Mouse (Mus musculus) liver, embryonic 15.5 days (tissue): ENCODE results near the gene Best3. TPM values are rescaled to one million over a fixed set of nuclear protein-coding genes. Genes with fewer than 3 reads are reported as not detected.

Experiments used
- ATAC-seq: fragments of 200-750 bp; cut with Nextera tagmentation; 2 replicates; pipeline ENCODE4 v1.8.0; 2017; ENCODE audit warnings: moderate number of reproducible peaks, mild to moderate bottlenecking, moderate library complexity; ENCODE audit not compliant: insufficient read depth
- H3K27ac ChIP-seq: fragments of 300-500 bp; sonication (generic); replicated peaks from 2 replicates; pipeline ENCODE4 v1.5.1; 2015; ENCODE audit warnings: mild to moderate bottlenecking, inconsistent platforms
- H3K27me3 ChIP-seq: fragments of 300-500 bp; sonication (generic); 2 replicates; pipeline ENCODE4 v1.6.1; 2015; ENCODE audit warnings: mild to moderate bottlenecking, inconsistent platforms
- H3K36me3 ChIP-seq: fragments of 300-500 bp; sonication (generic); replicated peaks from 2 replicates; pipeline ENCODE4 v1.6.1; 2015; ENCODE audit warnings: moderate library complexity, mild to moderate bottlenecking, inconsistent platforms
- H3K4me1 ChIP-seq: fragments of 300-500 bp; sonication (generic); replicated peaks from 2 replicates; pipeline ENCODE4 v1.6.1; 2015; ENCODE audit warnings: inconsistent platforms
- H3K4me2 ChIP-seq: fragments of 300-500 bp; sonication (generic); 2 replicates; pipeline ENCODE4 v1.6.1; 2015; ENCODE audit warnings: moderate library complexity, mild to moderate bottlenecking, inconsistent platforms
- H3K4me3 ChIP-seq: fragments of 300-500 bp; sonication (generic); replicated peaks from 2 replicates; pipeline ENCODE4 v1.5.1; 2015; ENCODE audit warnings: mild to moderate bottlenecking, inconsistent platforms
- H3K9ac ChIP-seq: fragments of 300-500 bp; sonication (generic); 2 replicates; pipeline ENCODE4 v1.6.1; 2015; ENCODE audit warnings: moderate library complexity, mild to moderate bottlenecking, inconsistent platforms
- H3K9me3 ChIP-seq: fragments of 300-500 bp; sonication (generic); replicated peaks from 2 replicates; pipeline ENCODE4 v1.6.1; 2016; ENCODE audit warnings: inconsistent platforms
- WGBS: fragments of 180-500 bp; shearing (Covaris S2); methylation state at CpG from one replicate; pipeline ENCODE4 v1.1.7; 2015; ENCODE audit warnings: mixed read lengths; ENCODE audit not compliant: insufficient replicate concordance; 5-methylcytosine and 5-hydroxymethylcytosine counted together
- polyA plus RNA-seq: library from polyadenylated mRNA; unstranded; fragments of >200 nt; fragmentation: Nextera tagmentation; extraction: Ambion mirVana; gene quantifications from 2 replicates; pipeline ENCODE4 v1.2.1, GENCODE M21; 2015

The Best3 gene
- polyA plus RNA-seq, 1 experiment from 2014 or later, result 0.10 TPM

DNA sequence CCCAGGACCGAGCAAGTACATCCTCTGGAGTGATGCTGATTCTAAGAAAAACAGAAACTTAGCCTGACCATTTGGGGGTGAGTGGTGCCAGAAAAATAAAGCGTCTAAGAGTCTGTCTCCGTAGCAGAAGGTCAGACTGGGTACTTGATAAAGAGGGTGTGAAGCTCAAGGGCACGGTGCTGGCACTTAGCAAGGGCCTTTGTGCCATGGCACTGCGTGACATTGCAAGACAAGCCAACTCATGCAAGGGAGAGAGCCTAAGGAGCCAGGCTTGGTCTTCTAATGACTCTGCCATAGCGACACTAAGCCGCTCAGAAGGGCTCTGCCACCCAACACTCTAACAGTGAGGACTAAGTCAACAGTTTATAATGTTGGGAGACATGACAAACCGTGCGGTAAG is 7.3 kb upstream of the Best3 start:
- Histone ChIP-seq H3K4me1 (no peaks in the 10 kb centered on the region), H3K36me3 (no peaks in the 10 kb centered on the region), H3K27me3 (no peaks in the 10 kb centered on the region), H3K9ac (no peak overlapping the region), H3K4me3 (no peak overlapping the region), H3K9me3 (no peaks in the 10 kb centered on the region), H3K27ac (no peak overlapping the region), H3K4me2 (no peak overlapping the region)
- 78% methylated on average over 9 of the region's 9 CpGs for WGBS
- no peak for ATAC-seq

DNA sequence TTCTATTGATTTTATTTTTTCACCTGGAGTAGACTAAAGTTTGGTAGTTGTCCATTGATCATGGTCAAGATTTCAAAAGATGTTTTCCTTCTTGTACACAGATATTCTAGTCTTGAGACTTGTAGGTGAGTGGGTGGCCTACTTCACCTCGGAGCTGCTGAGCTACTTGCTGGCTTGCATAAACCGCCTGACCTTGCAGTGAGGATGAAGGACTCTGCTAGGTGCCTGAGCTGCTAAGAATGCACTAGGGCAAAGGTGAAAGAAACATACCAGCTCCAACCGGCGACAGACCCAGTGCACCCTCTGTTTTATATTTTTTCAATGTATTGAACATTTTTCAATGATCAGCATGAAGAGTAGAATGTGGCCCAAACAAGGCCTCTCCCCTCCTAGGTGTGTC is 5.8 kb upstream of the Best3 start:
- Histone ChIP-seq H3K9me3 (no peaks in the 10 kb centered on the region), H3K4me3 (no peak overlapping the region), H3K27me3 (no peaks in the 10 kb centered on the region), H3K9ac (no peak overlapping the region), H3K36me3 (no peaks in the 10 kb centered on the region), H3K27ac (no peak overlapping the region), H3K4me1 (no peaks in the 10 kb centered on the region), H3K4me2 (no peak overlapping the region)
- no peak for ATAC-seq
- 62% methylated on average over 4 of the region's 4 CpGs for WGBS

DNA sequence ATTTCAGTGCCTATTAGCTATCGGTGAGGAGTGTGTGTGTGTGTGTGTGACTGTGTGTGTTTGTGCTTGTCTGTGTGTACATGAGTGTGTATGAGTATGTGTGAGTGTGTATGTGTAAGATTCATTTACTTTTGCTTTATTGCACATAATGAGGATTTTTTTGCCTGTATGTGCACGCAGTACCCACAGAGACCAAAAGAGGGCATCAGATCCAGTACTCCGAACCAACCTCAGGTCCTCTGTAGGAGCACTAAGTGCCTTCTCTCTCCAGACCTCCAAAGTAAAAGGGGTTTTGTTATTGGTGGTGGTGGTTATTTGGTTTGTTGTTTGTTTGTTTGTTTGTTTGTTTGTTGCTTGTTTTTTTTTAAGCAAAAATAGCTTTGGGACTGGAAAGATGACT is 5.2 kb upstream of the Best3 start:
- Histone ChIP-seq H3K27ac (no peak overlapping the region), H3K4me3 (no peak overlapping the region), H3K27me3 (no peaks in the 10 kb centered on the region), H3K9me3 (no peaks in the 10 kb centered on the region), H3K36me3 (no peaks in the 10 kb centered on the region), H3K4me1 (no peaks in the 10 kb centered on the region), H3K9ac (no peak overlapping the region), H3K4me2 (no peak overlapping the region)
- whole genome bisulfite sequencing, result 69% methylated on average over 3 of the region's 3 CpGs
- no peak for ATAC-seq

DNA sequence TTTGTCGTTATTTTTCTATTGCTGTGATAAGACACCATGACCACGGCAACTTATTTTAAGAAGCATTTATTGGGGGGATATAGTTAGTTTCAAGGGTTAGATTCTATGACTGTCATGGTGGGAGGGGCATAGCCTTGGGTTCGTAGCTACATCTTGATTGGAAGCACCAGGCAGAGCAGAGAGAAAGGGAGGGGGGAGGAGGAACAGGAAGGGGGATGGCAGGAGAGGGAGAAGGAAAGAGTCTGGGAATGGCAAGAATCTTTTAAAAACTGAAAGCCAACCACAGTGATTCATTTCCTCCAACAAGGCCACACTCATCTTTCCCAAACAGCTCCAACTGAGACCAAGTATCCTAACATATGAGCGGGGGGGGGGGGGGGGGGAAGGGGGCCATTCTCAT is 3.6 kb upstream of the Best3 start:
- WGBS, result 37% methylated on average over 4 of the region's 4 CpGs
- Histone ChIP-seq H3K9me3 (no peaks in the 10 kb centered on the region), H3K4me3 (no peak overlapping the region), H3K36me3 (no peaks in the 10 kb centered on the region), H3K4me2 (no peak overlapping the region), H3K27me3 (no peaks in the 10 kb centered on the region), H3K27ac (no peak overlapping the region), H3K9ac (no peak overlapping the region), H3K4me1 (no peaks in the 10 kb centered on the region)
- no peak for ATAC-seq

DNA sequence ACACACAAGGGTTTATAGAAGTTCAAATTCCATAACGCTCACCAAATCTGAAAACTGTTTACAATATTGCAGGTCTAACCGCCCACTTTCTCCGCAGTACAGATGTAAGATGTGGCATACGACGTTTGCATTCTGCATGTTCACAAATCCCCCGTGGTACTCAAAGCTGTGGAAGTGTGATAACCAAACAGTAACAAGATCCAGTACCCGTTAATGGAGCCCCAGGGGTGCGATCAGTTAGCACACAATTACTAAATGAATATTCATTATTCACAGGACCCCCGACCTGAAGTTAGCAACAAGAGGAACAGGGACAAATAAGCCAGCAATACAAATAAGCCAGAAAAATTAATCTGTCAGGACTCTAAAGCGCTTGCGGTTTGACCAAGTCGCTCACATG is 1.3 kb upstream of the Best3 start:
- WGBS, result 56% methylated on average over 12 of the region's 12 CpGs
- no peak overlapping the region for H3K4me2 ChIP-seq
- no peaks in the 10 kb centered on the region for H3K36me3 ChIP-seq
- H3K27ac ChIP-seq, result no peak overlapping the region
- H3K4me1 ChIP-seq, result no peaks in the 10 kb centered on the region
- no peaks in the 10 kb centered on the region for H3K27me3 ChIP-seq
- no peaks in the 10 kb centered on the region for H3K9me3 ChIP-seq
- no peak overlapping the region for H3K9ac ChIP-seq
- ATAC-seq, result no peak
- H3K4me3 ChIP-seq, result no peak overlapping the region

DNA sequence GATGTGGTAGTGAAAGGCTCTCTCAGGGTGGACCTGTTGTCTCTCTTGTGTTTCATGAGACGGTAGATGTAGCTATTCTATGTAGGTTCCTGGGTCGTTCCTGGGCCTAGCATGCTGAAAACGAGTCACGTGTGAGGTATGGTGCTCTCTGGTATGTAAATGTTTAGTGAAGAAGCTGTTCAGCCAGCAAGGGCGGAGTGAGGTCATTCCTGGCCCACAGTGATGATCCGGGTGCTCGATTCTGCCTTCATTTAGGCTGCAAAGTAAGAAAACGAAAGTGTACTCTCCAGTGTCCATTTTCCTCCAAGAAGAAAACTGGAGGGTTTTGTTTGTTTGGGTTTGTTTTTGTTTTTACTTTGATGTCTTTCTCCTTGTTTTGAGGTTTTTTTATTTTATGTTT is 7.9 kb downstream of the Best3 start:
- Histone ChIP-seq H3K36me3 (no peaks in the 10 kb centered on the region), H3K27ac (no peak overlapping the region), H3K27me3 (no peaks in the 10 kb centered on the region), H3K9ac (no peak overlapping the region), H3K4me1 (no peaks in the 10 kb centered on the region), H3K4me2 (no peak overlapping the region), H3K4me3 (no peak overlapping the region), H3K9me3 (no peaks in the 10 kb centered on the region)
- no peak for ATAC-seq
- WGBS, result 63% methylated on average over 8 of the region's 8 CpGs

DNA sequence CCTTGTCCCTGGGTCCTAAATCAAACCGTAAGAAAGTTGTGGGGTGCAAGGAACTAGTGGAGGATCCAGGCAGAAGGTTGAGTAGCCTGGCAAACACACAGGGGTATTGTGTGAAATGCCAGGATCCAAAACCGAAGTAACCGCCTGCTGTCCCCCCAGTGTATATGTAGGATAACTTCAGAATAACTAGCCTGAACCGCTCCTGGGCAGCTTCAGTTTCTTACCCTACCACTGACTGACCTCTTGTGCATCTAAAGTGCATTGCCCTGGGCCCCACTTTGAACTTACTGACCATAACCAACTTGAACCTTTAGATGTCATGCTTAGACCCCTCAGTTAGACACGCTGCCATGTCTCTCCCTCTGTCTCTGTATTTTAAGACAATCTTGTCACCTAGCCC is 9.0 kb downstream of the Best3 start:
- Histone ChIP-seq H3K36me3 (no peaks in the 10 kb centered on the region), H3K9ac (no peak overlapping the region), H3K4me1 (no peaks in the 10 kb centered on the region), H3K4me3 (no peak overlapping the region), H3K27ac (no peak overlapping the region), H3K4me2 (no peak overlapping the region), H3K9me3 (no peaks in the 10 kb centered on the region), H3K27me3 (no peaks in the 10 kb centered on the region)
- ATAC-seq, result no peak
- WGBS, result 65% methylated on average over 5 of the region's 5 CpGs

DNA sequence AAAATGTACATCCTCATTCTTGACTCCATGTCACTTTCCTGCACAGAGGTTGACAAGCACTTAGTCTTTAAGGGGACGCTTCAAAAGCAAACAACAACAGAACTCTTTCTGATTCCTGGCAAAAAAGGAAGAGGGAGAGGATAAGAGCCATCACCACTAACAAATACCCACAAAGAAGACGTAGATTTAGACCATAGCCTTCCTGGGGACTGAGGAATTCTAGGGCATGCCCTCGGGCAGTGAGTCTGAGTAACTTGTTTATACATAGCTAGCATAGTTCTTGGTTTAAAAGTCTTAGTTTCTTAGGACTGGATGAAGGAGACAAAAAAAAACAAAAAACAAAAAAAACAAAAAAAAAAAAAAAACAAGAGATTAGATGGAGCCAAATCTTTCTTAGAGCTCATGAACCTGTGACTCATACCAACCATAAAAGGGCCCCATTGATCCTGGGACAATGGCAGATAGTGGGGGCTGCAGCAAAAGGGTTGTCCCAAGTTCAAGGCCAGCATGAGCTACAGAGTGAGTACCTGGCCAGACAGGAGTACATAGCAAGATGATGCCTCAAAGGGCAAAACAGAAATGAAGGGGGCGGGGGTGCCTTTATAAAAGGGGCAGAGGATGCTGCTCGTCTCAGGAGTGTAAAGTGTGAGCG is 9.6 kb downstream of the Best3 start:
- H3K27me3 ChIP-seq, result no peaks in the 10 kb centered on the region
- H3K9ac ChIP-seq, result no peak overlapping the region
- H3K36me3 ChIP-seq, result no peaks in the 10 kb centered on the region
- no peak overlapping the region for H3K4me2 ChIP-seq
- ATAC-seq, result no peak
- H3K9me3 ChIP-seq, result no peaks in the 10 kb centered on the region
- no peak overlapping the region for H3K27ac ChIP-seq
- no peak overlapping the region for H3K4me3 ChIP-seq
- 36% methylated on average over 6 of the region's 6 CpGs for WGBS
- no peaks in the 10 kb centered on the region for H3K4me1 ChIP-seq

DNA sequence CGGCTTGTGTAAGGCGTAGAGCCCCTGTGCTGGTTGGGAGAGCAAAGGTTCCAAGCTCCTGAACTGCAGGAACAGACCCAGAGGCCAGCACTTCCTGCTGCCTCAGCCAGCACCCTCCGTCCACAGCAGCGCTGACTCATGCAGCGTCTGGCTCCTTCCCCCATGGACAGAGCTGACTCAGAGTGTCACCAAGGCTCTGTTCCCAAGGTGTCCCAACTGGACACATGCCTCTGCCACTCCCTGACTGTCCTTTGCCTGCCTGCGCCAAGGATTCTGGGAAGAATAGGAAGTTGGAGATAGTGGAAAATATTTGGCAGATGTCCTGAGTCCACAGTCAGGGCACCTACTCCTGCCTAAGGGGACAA is 10.1 kb downstream of the Best3 start:
- H3K4me1 ChIP-seq, result no peaks in the 10 kb centered on the region
- no peak for ATAC-seq
- H3K4me2 ChIP-seq, result no peak overlapping the region
- no peak overlapping the region for H3K27ac ChIP-seq
- H3K4me3 ChIP-seq, result no peak overlapping the region
- H3K9ac ChIP-seq, result no peak overlapping the region
- no peaks in the 10 kb centered on the region for H3K36me3 ChIP-seq
- no peaks in the 10 kb centered on the region for H3K27me3 ChIP-seq
- H3K9me3 ChIP-seq, result no peaks in the 10 kb centered on the region
- 23% methylated on average over 6 of the region's 6 CpGs for WGBS

DNA sequence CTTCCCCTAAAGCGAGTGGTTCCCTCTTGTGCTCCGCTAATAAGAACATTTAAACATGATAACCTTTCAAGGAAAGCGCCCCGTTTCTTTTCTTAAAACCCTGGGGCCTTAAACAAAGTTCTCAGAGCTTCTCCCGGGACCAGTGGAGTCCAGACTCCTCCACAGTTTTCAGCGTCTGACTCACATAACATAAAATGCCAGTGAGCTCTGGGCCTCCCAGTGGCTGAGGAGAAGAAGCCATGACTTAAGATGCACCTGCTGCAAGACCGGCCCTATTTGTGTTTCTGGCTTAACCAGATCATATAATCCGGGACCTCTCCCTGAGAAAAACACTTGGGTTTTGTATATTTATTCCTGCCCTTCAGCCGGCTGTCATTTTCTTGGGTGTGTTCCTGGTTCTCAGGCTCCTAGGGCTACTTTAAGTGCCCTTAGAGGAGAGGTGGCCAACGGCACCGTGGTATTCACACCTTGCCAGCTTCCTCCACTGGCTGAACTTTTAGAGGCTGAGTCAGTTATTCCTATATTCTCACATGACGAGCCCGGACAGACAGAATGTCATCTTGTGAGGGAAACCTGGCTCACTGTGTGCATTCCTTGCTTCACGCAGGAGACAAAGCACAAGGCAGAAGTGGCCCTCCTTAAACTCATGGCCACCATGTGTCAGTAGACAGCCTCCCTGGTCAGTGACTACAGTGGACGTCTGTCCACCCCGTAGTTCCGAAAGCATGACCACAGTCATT is 12.8 kb downstream of the Best3 start:
- Histone ChIP-seq H3K4me2 (no peak overlapping the region), H3K4me3 (no peak overlapping the region), H3K9ac (no peak overlapping the region), H3K36me3 (no peaks in the 10 kb centered on the region), H3K4me1 (no peaks in the 10 kb centered on the region), H3K27ac (no peak overlapping the region), H3K9me3 (no peaks in the 10 kb centered on the region), H3K27me3 (no peaks in the 10 kb centered on the region)
- WGBS, result 71% methylated on average over 17 of the region's 17 CpGs
- no peak for ATAC-seq

DNA sequence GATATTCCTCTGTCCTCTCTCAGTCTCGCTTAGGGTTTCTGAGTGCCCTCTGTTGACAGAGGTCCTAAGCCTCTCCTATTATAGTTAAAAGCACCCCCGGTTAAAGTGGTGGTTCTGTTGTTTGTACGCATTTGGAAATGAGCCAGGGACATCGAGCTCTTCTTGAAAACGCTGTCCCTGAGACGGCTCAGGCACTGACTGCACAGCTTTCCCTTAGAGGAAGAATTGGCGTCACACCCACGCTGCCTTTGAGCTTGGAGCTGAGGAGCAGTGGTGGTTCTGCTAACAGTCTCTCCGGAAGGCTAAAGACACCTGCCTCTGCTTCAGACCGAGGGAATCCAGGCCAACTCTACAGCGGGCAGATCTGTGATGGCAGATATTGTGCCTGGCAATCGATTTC is 14.9 kb downstream of the Best3 start:
- no peak overlapping the region for H3K27ac ChIP-seq
- H3K4me2 ChIP-seq, result no peak overlapping the region
- no peak overlapping the region for H3K9ac ChIP-seq
- no peaks in the 10 kb centered on the region for H3K4me1 ChIP-seq
- no peaks in the 10 kb centered on the region for H3K9me3 ChIP-seq
- no peak for ATAC-seq
- no peaks in the 10 kb centered on the region for H3K36me3 ChIP-seq
- H3K4me3 ChIP-seq, result no peak overlapping the region
- H3K27me3 ChIP-seq, result no peaks in the 10 kb centered on the region
- 56% methylated on average over 12 of the region's 12 CpGs for WGBS

DNA sequence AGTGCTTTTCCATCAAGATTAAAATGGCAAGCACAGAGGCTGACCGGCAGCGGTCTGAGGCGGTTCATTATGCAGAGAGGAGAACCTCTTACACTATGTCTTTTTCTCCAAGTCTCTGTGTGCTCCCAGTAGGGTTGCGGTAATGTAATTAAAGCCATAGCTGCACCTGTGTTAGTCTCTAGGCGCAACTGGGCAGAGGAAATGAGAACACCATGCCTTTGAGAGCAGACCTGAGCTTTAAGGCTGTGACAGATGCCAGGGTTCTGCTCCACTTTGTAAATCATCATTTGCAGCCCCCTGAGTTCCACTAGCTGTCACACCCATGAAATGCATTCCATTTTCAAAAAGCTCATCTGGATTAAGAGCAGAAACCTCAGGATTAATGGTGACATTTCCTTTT is 18.6 kb downstream of the Best3 start:
- Histone ChIP-seq H3K4me3 (no peak overlapping the region), H3K9ac (no peak overlapping the region), H3K4me1 (no peaks in the 10 kb centered on the region), H3K27me3 (no peaks in the 10 kb centered on the region), H3K36me3 (no peaks in the 10 kb centered on the region), H3K9me3 (no peaks in the 10 kb centered on the region), H3K4me2 (no peak overlapping the region), H3K27ac (no peak overlapping the region)
- no peak for ATAC-seq
- 73% methylated on average over 5 of the region's 5 CpGs for WGBS
